Mouse (Mus musculus) gastrocnemius, adult 2 months (tissue): ENCODE data around the gene Slc9b1. TPM values are rescaled to one million over a fixed set of nuclear protein-coding genes. Genes with fewer than 3 reads are reported as not detected.
A peak's percentile ranks its signal among the peaks of the same experiment; 100 is the strongest.

Experiments
- DNase-seq: peaks from one replicate; pipeline ENCODE4 v3.0.0; 2022
- H3K27ac ChIP-seq: fragments of 200-600 bp; 2 replicates; pipeline ENCODE4 v1.8.1; 2022; ENCODE audit warnings: mild to moderate bottlenecking
- H3K4me3 ChIP-seq: fragments of 200-600 bp; 2 replicates; pipeline ENCODE4 v1.8.1; 2022; ENCODE audit warnings: mild to moderate bottlenecking, moderate library complexity
- CTCF ChIP-seq: fragments of 200-600 bp; IDR thresholded peaks from 2 replicates; pipeline ENCODE4 v1.8.1; 2022; ENCODE audit warnings: antibody characterized with exemption, mild to moderate bottlenecking, moderate library complexity
- intact Hi-C: fragments of 180-260 bp; cut with DNase I; formaldehyde crosslinking; loops from one replicate; pipeline ENCODE4 v1.15.1; 2025
- total RNA-seq, 2 experiments: library from RNA; stranded (reverse); gene quantifications; 2 replicates each; pipeline ENCODE4 v1.2.3; 2021

The Slc9b1 gene
- total RNA-seq, 2 experiments from 2014 or later: not detected

DNA sequence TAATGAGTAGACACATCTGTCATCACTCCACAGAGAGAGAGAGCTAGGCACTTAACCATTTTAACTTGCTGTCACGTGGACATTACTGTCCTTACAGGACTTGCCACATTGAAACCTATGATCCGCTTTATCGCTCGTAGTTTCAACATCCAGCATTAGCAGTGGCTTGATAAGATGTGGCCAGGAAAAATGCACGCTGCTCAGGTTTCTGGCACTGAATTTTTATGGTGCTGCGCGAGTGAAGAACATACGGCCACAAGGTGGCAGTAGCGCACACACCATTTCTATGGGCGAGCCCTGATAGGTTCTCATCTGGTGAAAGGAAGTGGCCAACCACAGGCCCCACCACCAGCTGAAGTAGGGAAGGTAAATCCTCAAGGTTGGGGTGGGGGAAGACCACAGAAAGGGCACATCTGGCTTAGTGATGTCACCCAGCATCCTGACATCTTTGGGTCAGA lies 54.4 kb downstream of the Slc9b1 start:
- Histone ChIP-seq H3K4me3 (no peak overlapping the region), H3K27ac (no peak overlapping the region)
- intact Hi-C loops: loop anchor here (2.0 to 5.0 kb wide), 3 partner anchors 110 to 330 kb away; no protein-coding TSS in a partner anchor
- DNase-seq: peak; percentile 90
- TF ChIP-seq CTCF: peak; percentile 92

- intact Hi-C loops: loop anchor here (2.0 to 5.0 kb wide), 3 partner anchors 109 to 329 kb away; no protein-coding TSS in a partner anchor
- Histone ChIP-seq H3K4me3 (no peak overlapping the region), H3K27ac (no peak overlapping the region)
- no peak for DNase-seq
- TF ChIP-seq CTCF: no peak
Observed at GRCm38 (mm10) chr3:135403211-135403610, 55.4 kb downstream of the Slc9b1 start.

GRCm38 (mm10) chr3:135403856-135404255 lies 56.0 kb downstream of the Slc9b1 start:
- intact Hi-C loops: loop anchor here (2.0 to 5.0 kb wide), 3 partner anchors 108 to 328 kb away; no protein-coding TSS in a partner anchor
- H3K4me3 ChIP-seq: no peak overlapping the region
- TF ChIP-seq CTCF: peak; percentile 20; the same call in 1 of the 2 replicates
- no peak overlapping the region for H3K27ac ChIP-seq
- DNase-seq: no peak

DNA sequence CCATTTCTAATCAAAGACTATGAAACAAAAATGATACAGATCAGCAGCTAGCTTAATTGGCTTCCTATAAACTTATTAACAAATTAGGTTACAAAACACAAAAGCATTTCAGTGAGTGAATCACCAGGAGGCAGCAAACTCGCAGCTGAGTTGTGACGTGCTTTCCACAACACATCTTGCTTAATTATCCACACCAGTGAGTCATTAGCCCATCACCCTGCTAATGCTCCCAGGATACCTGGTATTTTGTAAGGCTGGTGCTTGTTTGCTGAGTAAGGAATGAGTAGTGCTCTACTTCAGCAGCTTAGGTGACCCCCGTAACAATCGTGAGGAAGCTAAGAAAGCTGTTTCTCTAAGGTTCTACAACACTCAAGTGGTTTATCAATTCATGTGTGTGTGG lies 56.8 kb downstream of the Slc9b1 start:
- DNase-seq: no peak
- TF ChIP-seq CTCF: no peak
- no peak overlapping the region for H3K27ac ChIP-seq
- intact Hi-C loops: loop anchor here (5.0 kb wide), 2 partner anchors 108 to 328 kb away; no protein-coding TSS in a partner anchor
- no peak overlapping the region for H3K4me3 ChIP-seq

DNA sequence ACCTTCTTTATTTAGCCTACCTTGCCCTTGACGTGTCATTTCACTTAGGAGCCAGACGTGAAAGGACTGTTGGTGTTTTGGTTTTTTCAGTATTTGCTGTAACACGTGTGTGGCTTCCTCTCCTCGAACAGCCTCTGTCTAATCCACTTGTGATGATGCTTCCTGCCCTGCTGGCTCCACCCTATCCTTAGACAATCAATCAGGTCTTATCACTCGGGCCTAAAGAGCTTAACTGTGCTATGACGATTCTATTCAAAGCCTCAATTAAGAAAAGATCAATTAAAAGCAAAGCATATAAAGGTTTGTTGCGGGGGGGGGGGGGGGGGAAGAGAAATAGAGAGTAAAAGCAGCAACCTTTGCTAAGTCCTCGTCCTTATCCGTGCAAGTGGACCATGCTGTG lies 59.5 kb downstream of the Slc9b1 start:
- intact Hi-C loops: no loop called here
- TF ChIP-seq CTCF: no peak
- Histone ChIP-seq H3K27ac (no peak overlapping the region), H3K4me3 (no peak overlapping the region)
- no peak for DNase-seq

- intact Hi-C loops: no loop called here
Observed at GRCm38 (mm10) chr3:135409219-135409618, 61.4 kb downstream of the Slc9b1 start.

DNA sequence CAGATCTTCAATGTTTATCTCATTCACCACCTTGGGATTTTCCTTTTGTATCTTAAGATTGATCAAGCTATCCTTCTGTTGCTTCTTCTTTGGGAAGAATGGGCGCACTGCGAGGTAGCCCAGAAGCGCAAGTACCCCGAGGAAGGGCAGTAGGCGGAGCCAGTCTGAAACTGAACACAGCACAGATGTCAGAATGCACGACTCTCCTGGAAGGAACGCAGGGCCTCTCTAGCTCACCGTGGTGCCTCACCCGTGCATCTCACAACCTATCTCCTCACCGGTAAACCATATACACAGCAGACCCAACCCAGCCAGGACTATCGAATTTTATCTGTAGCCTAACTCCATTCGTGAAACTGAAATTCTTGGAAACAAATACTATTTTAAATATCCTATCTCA lies 63.2 kb downstream of the Slc9b1 start:
- Histone ChIP-seq H3K27ac (no peak overlapping the region), H3K4me3 (no peak overlapping the region)
- intact Hi-C loops: no loop called here
- TF ChIP-seq CTCF: no peak
- DNase-seq: no peak

More at GRCm38 (mm10) chr3:135409219-135409618, 61.4 kb downstream of the Slc9b1 start:
- no peak overlapping the region for H3K27ac ChIP-seq
- no peak overlapping the region for H3K4me3 ChIP-seq
- no peak for DNase-seq
- TF ChIP-seq CTCF: peak; percentile 26; the same call in 1 of the 2 replicates

DNA sequence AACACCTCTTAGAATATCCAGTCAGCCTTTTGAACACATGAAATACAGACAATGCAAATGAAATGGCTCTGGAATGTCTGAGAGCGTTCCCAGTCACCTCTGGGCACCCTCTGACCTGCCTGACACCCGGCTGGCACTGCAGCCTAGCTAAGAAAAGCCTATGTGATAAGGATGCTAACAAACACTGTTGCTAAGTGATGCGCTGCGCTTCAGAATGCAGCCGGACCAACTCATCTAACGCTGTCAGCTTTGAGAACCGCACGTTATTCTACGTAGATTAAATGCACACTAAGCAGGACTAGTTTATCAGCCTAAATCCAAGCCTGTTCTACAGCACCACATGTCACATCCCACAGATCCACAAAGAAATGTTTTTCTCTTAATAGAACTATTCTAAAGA lies 64.0 kb downstream of the Slc9b1 start:
- no peak overlapping the region for H3K4me3 ChIP-seq
- no peak for DNase-seq
- intact Hi-C loops: no loop called here

GRCm38 (mm10) chr3:135417245-135417644 lies 69.4 kb downstream of the Slc9b1 start:
- Histone ChIP-seq H3K4me3 (no peak overlapping the region), H3K27ac (no peak overlapping the region)
- no peak for DNase-seq
- intact Hi-C loops: no loop called here
- no peak for TF ChIP-seq CTCF

More for the DNA sequence above, 64.0 kb downstream of the Slc9b1 start:
- no peak overlapping the region for H3K27ac ChIP-seq
- TF ChIP-seq CTCF: no peak

DNA sequence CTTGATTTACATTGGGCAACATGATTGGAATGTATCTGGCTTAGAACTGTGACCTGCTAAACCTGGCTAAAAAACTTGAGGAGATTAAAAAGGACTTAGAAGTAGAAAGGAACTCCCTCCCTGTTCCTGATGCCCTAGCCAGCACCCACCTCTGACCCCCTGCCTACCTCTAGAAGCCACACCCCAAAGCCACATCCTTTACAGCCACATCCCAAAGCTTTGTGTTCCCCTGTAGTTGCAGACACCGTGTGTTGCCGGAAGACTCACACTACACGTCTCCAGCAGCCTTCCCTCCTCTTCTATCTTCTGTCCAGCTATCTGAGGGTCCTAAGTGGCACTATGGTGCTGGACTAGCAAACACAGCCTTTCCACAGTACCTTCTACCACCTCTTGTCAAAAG lies 70.0 kb downstream of the Slc9b1 start:
- DNase-seq: no peak
- intact Hi-C loops: no loop called here
- no peak overlapping the region for H3K4me3 ChIP-seq
- TF ChIP-seq CTCF: no peak
- H3K27ac ChIP-seq: no peak overlapping the region

- H3K27ac ChIP-seq: peak overlapping the region; percentile 99
- intact Hi-C loops: loop anchor here (5.0 to 10.0 kb wide), 2 partner anchors 87 to 274 kb away; partner anchors contain the start of gene Nfkb1
- TF ChIP-seq CTCF: no peak
- DNase-seq: no peak
- no peak overlapping the region for H3K4me3 ChIP-seq
Observed at GRCm38 (mm10) chr3:135420542-135421309, 72.9 kb downstream of the Slc9b1 start.

GRCm38 (mm10) chr3:135421310-135421594 lies 73.4 kb downstream of the Slc9b1 start:
- no peak for TF ChIP-seq CTCF
- DNase-seq: no peak
- intact Hi-C loops: loop anchor here (5.0 to 10.0 kb wide), 2 partner anchors 86 to 274 kb away; partner anchors contain the start of gene Nfkb1
- H3K4me3 ChIP-seq: no peak overlapping the region
- peak overlapping the region; percentile 99 for H3K27ac ChIP-seq

DNA sequence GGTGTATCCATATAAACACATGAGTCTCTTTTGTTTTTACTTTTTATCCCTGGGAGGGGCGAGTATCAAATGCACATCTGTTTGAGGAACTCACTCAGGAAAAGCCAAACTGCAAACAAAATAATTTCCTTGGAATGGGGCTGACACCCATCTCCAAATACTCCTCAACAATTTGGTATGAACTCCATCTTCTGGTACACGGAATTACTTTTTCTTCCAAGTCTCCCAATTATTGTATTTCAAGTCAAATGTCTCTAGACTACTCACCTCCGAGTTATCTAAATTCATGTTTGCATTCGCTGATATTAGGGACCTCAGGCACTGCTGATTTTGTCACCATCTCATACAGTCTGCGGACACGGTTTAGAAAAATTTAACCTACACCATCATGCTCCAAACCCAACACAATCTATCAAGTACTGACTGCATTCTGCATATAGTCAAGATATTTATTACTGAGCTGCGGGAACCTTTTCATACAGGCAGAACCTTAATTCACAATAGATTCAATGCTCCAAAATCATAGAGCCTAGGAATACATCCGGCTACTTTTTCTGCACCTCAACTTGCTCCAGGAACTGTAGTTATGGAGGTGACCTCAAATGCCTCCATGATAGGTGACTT lies 74.5 kb downstream of the Slc9b1 start:
- H3K4me3 ChIP-seq: peak overlapping the region; percentile 84
- no peak for TF ChIP-seq CTCF
- no peak for DNase-seq
- peak overlapping the region; percentile 99 for H3K27ac ChIP-seq
- intact Hi-C loops: loop anchor here (5.0 to 10.0 kb wide), 2 partner anchors 85 to 272 kb away; partner anchors contain the start of gene Nfkb1
